Mouse (Mus musculus) ES-E14 (cell line): ENCODE data around the gene Tshz2. TPM values are rescaled to one million over a fixed set of nuclear protein-coding genes. Genes with fewer than 3 reads are reported as not detected.

Source experiments
- DNase-seq: peaks from one replicate; pipeline ENCODE4 v3.0.0-alpha.2; 2013; ENCODE audit warnings: low read depth, low spot score
- H3K27ac ChIP-seq: 2 replicates; pipeline ENCODE4 v1.5.1; 2012; ENCODE audit warnings: low read depth, mild to moderate bottlenecking, low read length, moderate library complexity, mixed read lengths; ENCODE audit not compliant: poor library complexity, insufficient read depth, severe bottlenecking
- H3K36me3 ChIP-seq: 2 replicates; pipeline ENCODE4 v1.6.1; 2012; ENCODE audit warnings: mild to moderate bottlenecking, low read length, moderate library complexity, mixed read lengths; ENCODE audit not compliant: control insufficient read depth, poor library complexity, insufficient read depth, severe bottlenecking
- H3K4me1 ChIP-seq, 2 experiments: fragments of 150-350 bp in 1 of 2; sonication (generic) in 1 of 2; 2 replicates each; pipeline ENCODE4 v1.6.1; 2012; ENCODE audit warnings: low read length in 2 of 2, mild to moderate bottlenecking in 1 of 2, mixed read lengths in 1 of 2; ENCODE audit not compliant: control insufficient read depth in 2 of 2, insufficient read depth in 2 of 2, poor library complexity in 1 of 2
- H3K4me3 ChIP-seq, 2 experiments: fragments of 150-350 bp in 1 of 2; sonication (generic) in 1 of 2; 2 replicates each; pipeline ENCODE4 v1.5.1; 2012; ENCODE audit warnings: low read length in 2 of 2, low read depth in 1 of 2, mild to moderate bottlenecking in 1 of 2, mixed read lengths in 1 of 2; ENCODE audit not compliant: insufficient read depth in 1 of 2, poor library complexity in 1 of 2, severe bottlenecking in 1 of 2
- H3K9ac ChIP-seq: 2 replicates; pipeline ENCODE4 v1.6.1; 2012; ENCODE audit warnings: low read depth, mild to moderate bottlenecking, low read length, mixed read lengths; ENCODE audit not compliant: poor library complexity, insufficient read depth, severe bottlenecking
- H3K9me3 ChIP-seq: fragments of 150-350 bp; sonication (generic); 2 replicates; pipeline ENCODE4 v1.6.1; 2012; ENCODE audit warnings: low read depth, mild to moderate bottlenecking, low read length; ENCODE audit not compliant: control insufficient read depth, insufficient read depth
- CHD2 ChIP-seq: IDR thresholded peaks from 2 replicates; pipeline ENCODE4 v1.6.1; 2014; ENCODE audit warnings: mild to moderate bottlenecking, low read depth, low read length, inconsistent platforms
- HCFC1 ChIP-seq: IDR thresholded peaks from 2 replicates; pipeline ENCODE4 v1.6.1; 2012; ENCODE audit warnings: low read length, inconsistent platforms, borderline replicate concordance; ENCODE audit not compliant: insufficient read depth
- MAFK ChIP-seq: IDR thresholded peaks from 2 replicates; pipeline ENCODE4 v1.6.1; 2014; ENCODE audit warnings: mild to moderate bottlenecking, low read depth, low read length, inconsistent platforms; ENCODE audit not compliant: insufficient read depth
- ZC3H11A ChIP-seq: IDR thresholded peaks from 2 replicates; pipeline ENCODE4 v1.6.1; 2012; ENCODE audit warnings: low read depth, mild to moderate bottlenecking, inconsistent platforms, low read length, borderline replicate concordance
- ZNF384 ChIP-seq: IDR thresholded peaks from 2 replicates; pipeline ENCODE4 v1.6.1; 2012; ENCODE audit warnings: low read depth, low read length, inconsistent platforms
- in situ Hi-C, 2 experiments: fragments of 600-800 bp; cut with MboI; formaldehyde crosslinking; loops; one replicate each; pipeline ENCODE4 v1.15.1; 2025; ENCODE audit warnings: low sequenced_read_pairs in 2 of 2, inconsistent platforms in 1 of 2; ENCODE audit not compliant: unreplicated experiment in 2 of 2
- total RNA-seq: library from RNA; depleted of rRNA; stranded (reverse); fragments of 300-350 nt; gene quantifications from 2 replicates; pipeline ENCODE4 v1.2.3, GENCODE M21; 2012

Tshz2 gene
- total RNA-seq, 1 experiment: 0.27 TPM

DNA sequence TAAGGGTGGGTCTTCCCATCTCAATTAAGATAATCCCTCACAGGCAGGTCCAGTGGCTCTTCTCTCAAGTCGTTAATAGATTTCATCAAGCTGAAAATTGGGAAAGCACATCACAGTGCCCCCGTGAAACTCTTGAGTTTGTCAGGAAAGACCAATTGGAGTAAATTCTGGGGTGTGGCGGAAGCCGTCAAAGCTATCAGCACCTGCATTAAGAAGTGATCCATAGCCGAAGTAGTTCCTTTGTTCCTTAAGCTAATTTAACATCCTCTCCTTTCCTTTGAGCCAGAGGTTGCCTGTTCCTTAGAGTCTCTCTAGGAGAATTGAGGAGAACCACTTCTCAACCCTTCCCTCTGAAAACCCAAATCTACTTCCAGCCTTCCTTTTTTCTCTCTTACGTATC lies 16.8 kb upstream of the Tshz2 start:
- H3K4me3 ChIP-seq: no peak overlapping the region
- no peak for TF ChIP-seq HCFC1
- no peak for TF ChIP-seq ZC3H11A
- no peak for TF ChIP-seq ZNF384
- TF ChIP-seq CHD2: no peak
- TF ChIP-seq MAFK: no peak
- H3K27ac ChIP-seq: no peak overlapping the region

GRCm38 (mm10) chr2:169621201-169621710 lies 11.6 kb upstream of the Tshz2 start:
- Histone ChIP-seq H3K9ac (no peak overlapping the region), H3K9me3 (no peaks in the 10 kb centered on the region), H3K36me3 (no peaks in the 10 kb centered on the region), H3K27ac (no peak overlapping the region), H3K4me3 (no peak overlapping the region), H3K4me1 (no peaks in the 10 kb centered on the region)
- TF ChIP-seq MAFK (no peak), HCFC1 (no peak), CHD2 (no peak), ZC3H11A (no peak), ZNF384 (no peak)
- DNase-seq: no peak
- in situ Hi-C loops: no loop called here

More for the DNA sequence above, 16.8 kb upstream of the Tshz2 start:
- no peaks in the 10 kb centered on the region for H3K36me3 ChIP-seq
- DNase-seq: no peak
- no peaks in the 10 kb centered on the region for H3K9me3 ChIP-seq
- in situ Hi-C loops: no loop called here
- no peaks in the 10 kb centered on the region for H3K4me1 ChIP-seq
- H3K9ac ChIP-seq: no peak overlapping the region

GRCm38 (mm10) chr2:169630070-169630469 lies 2.7 kb upstream of the Tshz2 start:
- DNase-seq: no peak
- in situ Hi-C loops: no loop called here
- no peaks in the 10 kb centered on the region for H3K9me3 ChIP-seq
- TF ChIP-seq MAFK: no peak
- peaks cover 0 to 2% of the 10 kb centered on the region in 2 experiments; a peak in 2 of 4 replicates for H3K4me1 ChIP-seq
- H3K36me3 ChIP-seq: no peaks in the 10 kb centered on the region
- no peak overlapping the region for H3K9ac ChIP-seq
- H3K4me3 ChIP-seq: no peak overlapping the region
- no peak overlapping the region for H3K27ac ChIP-seq

DNA sequence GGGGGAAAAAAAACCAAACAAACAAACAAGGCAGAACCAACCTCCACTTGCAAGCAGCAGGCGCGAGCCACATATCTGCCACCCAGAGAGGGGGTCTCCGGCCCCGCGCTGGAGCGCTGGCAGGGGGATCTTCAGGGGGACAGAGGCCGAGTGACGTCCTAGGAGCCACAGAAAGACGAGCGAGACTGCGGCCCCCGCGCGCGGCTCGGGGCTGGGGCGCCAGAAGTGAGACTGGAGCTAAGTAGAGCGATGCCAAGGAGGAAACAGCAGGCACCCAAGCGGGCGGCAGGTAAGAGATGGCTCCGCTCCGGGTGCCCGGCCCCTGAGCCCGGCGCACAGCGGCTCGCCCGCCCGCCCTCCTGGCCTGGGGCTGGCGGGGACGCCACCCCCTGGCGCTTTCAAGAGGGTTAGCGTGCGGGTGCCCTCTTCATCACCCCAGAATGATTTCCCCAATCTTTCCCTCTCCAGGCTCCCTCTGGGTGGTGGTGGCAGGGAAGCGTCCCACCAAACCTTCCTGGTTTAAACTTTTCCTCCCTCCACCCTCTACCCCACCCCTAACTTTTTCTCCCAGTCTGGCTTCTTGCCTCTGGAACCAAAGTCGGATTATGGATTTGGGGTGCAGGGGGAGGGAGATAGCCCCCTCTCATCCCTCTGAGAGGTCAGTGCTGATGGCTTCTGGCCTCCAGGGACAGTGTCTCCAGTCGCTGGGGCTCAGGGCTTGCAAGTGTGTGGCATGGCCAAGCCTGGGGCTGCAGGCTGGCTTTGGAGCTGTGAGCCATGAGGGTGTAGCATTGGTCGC lies 877 bp downstream of the Tshz2 start:
- no peak for TF ChIP-seq HCFC1
- TF ChIP-seq MAFK: no peak
- TF ChIP-seq CHD2: no peak
- no peak for TF ChIP-seq ZNF384
- TF ChIP-seq ZC3H11A: no peak
- no peaks in the 10 kb centered on the region for H3K36me3 ChIP-seq
- H3K9me3 ChIP-seq: no peaks in the 10 kb centered on the region
- peaks cover 0 to 2% of the 10 kb centered on the region in 2 experiments; a peak in 2 of 4 replicates for H3K4me1 ChIP-seq
- peak overlapping the region; percentile 64 to 67 for H3K4me3 ChIP-seq
- peak overlapping the region; percentile 54 for H3K9ac ChIP-seq
- H3K27ac ChIP-seq: no peak overlapping the region
- no peak for DNase-seq
- in situ Hi-C loops: no loop called here
